Mouse (Mus musculus) hindbrain, embryonic 13.5 days (tissue): Measurements from ENCODE around the gene Kif27. TPM values are rescaled to one million over a fixed set of nuclear protein-coding genes. Genes with fewer than 3 reads are reported as not detected.

Experiments
- ATAC-seq: fragments of 200-750 bp; cut with Nextera tagmentation; 2 replicates; pipeline ENCODE4 v1.8.0; 2017; ENCODE audit warnings: moderate TSS enrichment; ENCODE audit not compliant: low FRiP score
- H3K27ac ChIP-seq: fragments of 300-500 bp; sonication (generic); 2 replicates; pipeline ENCODE4 v1.5.1; 2015; ENCODE audit warnings: inconsistent platforms, mild to moderate bottlenecking, moderate library complexity
- H3K27me3 ChIP-seq: fragments of 300-500 bp; sonication (generic); 2 replicates; pipeline ENCODE4 v1.6.1; 2015; ENCODE audit warnings: mild to moderate bottlenecking, inconsistent platforms
- H3K36me3 ChIP-seq: fragments of 300-500 bp; sonication (generic); 2 replicates; pipeline ENCODE4 v1.6.1; 2015; ENCODE audit warnings: mild to moderate bottlenecking, inconsistent platforms
- H3K4me1 ChIP-seq: fragments of 300-500 bp; sonication (generic); replicated peaks from 2 replicates; pipeline ENCODE4 v1.6.1; 2015; ENCODE audit warnings: inconsistent platforms
- H3K4me2 ChIP-seq: fragments of 300-500 bp; sonication (generic); 2 replicates; pipeline ENCODE4 v1.6.1; 2015; ENCODE audit warnings: inconsistent platforms, mild to moderate bottlenecking, moderate library complexity
- H3K4me3 ChIP-seq: fragments of 300-500 bp; sonication (generic); 2 replicates; pipeline ENCODE4 v1.5.1; 2015; ENCODE audit warnings: mild to moderate bottlenecking, inconsistent platforms
- H3K9ac ChIP-seq: fragments of 300-500 bp; sonication (generic); 2 replicates; pipeline ENCODE4 v1.6.1; 2015; ENCODE audit warnings: mild to moderate bottlenecking, inconsistent platforms
- H3K9me3 ChIP-seq: fragments of 300-500 bp; sonication (generic); 2 replicates; pipeline ENCODE4 v1.6.1; 2016; ENCODE audit warnings: inconsistent platforms
- WGBS: fragments of 180-500 bp; shearing (Covaris S2); methylation state at CpG from one replicate; pipeline ENCODE4 v1.1.7; 2015; 5-methylcytosine and 5-hydroxymethylcytosine counted together
- microRNA counts: library from miRNA; unstranded; fragments of <30 nt; microRNA quantifications from one replicate; lab custom pipeline; 2016
- microRNA-seq: library from miRNA; unstranded; fragments of <30 nt; microRNA quantifications from one replicate; pipeline ENCODE4, GENCODE M21; 2016
- polyA plus RNA-seq: library from polyadenylated mRNA; unstranded; fragments of >200 nt; fragmentation: Nextera tagmentation; extraction: Ambion mirVana; gene quantifications from 2 replicates; pipeline ENCODE4 v1.2.1, GENCODE M21; 2015

Kif27 gene
- polyA plus RNA-seq, 1 experiment from 2014 or later, result 2.5 TPM

DNA sequence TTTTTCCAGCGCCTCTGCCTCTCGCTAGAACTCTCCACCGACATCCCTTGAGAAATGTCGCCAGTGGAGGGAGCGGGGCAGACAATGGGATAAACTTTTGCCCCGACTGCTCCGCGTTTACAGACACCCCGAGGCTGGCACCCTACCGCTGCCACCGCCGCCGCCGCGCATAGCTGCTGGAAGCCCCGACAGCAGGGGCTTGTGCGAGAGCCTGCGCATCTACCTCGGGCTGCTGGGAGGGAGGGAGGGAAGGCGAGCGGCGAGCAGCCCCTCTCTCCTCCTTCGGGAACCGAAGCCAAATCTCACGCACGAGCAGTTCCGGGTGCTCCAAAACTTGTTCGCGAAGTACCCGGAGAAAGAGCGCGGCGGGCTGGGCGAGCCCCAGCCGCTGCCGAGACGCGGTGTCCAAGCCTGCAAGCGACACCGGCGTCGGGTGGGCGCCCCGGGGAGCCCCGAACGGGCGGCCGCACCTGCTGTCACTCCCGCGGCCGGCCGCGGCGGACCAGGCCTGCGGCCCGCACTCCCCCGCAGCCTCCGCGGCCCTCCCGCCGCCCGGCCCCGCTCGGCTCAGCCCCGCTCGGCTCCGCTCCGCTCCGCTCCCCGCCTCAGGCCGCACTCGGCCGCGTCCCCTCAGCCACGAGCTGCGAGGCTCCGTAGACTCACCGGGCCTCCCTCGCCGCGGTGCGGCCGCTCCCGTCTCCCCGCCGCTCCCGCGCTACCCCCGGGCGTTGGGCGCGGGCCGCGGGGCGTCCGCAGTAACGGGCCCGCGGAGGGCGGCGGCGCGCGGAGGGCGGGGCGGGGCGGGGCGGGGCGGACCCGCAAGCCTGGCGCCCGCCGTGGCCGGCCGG, 85.3 kb downstream of the Kif27 start:
- H3K27ac ChIP-seq, result peak overlapping the region; percentile 83
- H3K4me1 ChIP-seq, result peaks cover 20% of the 10 kb centered on the region
- no peaks in the 10 kb centered on the region for H3K9me3 ChIP-seq
- WGBS, result under 1% methylated on average over 88 of the region's 115 CpGs
- peak overlapping the region; percentile 79 for H3K4me2 ChIP-seq
- H3K27me3 ChIP-seq, result peaks cover 10% of the 10 kb centered on the region; the same call in 1 of the 2 replicates
- ATAC-seq, result peak; percentile 86
- H3K9ac ChIP-seq, result peak overlapping the region; percentile 89
- peak overlapping the region; percentile 87 for H3K4me3 ChIP-seq
- no peaks in the 10 kb centered on the region for H3K36me3 ChIP-seq

DNA sequence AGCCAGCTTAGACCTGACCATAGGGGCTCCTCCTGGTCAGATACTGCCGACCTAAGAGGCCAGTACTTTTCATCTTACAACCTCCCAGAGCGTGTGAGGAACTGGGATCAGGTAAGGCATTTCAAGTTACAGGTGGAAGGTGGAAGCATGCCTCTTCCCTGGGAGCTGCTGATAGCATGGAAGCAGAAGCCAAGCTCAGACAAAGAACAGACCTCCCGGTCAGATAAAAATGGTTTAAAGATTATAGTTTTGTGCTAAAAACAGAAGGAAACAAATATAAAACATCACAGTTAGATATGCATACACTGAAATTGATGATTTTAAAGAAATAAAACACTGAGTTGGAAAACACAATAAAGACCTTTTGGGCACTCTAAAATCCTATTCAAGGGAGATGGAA, 92.1 kb downstream of the Kif27 start:
- ATAC-seq, result no peak
- Histone ChIP-seq H3K4me2 (no peak overlapping the region), H3K9ac (no peak overlapping the region), H3K4me3 (no peak overlapping the region), H3K27ac (no peak overlapping the region), H3K9me3 (no peaks in the 10 kb centered on the region), H3K27me3 (no peaks in the 10 kb centered on the region), H3K4me1 (no peaks in the 10 kb centered on the region), H3K36me3 (peaks cover 17% of the 10 kb centered on the region)
- WGBS, result 88% methylated on average over 3 of the region's 3 CpGs

DNA sequence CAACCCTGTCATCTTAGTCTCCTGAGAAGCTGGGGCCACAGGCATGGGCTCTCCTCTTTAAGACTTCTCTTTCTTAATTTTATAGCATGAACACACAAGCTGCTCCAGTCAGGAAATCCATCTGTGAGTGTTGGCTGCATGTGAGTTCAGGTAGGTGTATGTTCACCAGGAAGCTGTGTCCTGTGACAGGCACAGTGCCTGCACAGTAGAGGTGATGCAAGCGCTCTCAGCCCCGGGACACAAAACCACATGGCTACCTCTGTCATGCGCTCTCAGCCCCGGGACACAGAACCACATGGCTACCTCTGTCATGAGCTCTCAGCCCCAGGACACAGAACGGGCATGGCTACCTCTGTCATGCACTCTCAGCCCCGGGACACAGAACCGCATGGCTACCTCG, 95.4 kb downstream of the Kif27 start:
- 88% methylated on average over 8 of the region's 8 CpGs for WGBS
- no peak overlapping the region for H3K27ac ChIP-seq
- no peak overlapping the region for H3K4me3 ChIP-seq

DNA sequence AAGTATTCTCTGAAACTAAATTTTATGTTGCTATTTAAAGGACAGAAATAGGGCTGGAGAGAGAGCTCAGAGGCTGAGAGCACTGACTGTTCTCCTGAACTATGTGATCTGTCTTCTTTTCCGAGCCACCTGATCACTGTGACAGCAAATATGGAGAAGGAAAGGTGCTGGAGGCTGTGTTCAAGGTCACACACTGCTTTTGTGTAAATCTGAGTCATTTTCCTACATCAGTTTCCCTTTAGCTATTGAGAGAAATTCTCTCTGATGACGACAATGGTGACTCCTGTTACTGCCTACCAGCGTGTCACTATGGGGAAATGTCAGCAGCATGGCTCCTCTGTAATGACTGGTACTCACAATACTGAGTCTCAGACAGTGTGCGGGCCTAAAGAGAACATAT, 97.2 kb downstream of the Kif27 start:
- Histone ChIP-seq H3K27ac (no peak overlapping the region), H3K4me3 (no peak overlapping the region), H3K9ac (no peak overlapping the region), H3K36me3 (peaks cover 31% of the 10 kb centered on the region), H3K4me1 (no peaks in the 10 kb centered on the region), H3K4me2 (no peak overlapping the region), H3K27me3 (no peaks in the 10 kb centered on the region), H3K9me3 (no peaks in the 10 kb centered on the region)
- no peak for ATAC-seq
- 86% methylated on average over 4 of the region's 4 CpGs for WGBS

More for the DNA sequence above, 95.4 kb downstream of the Kif27 start:
- H3K4me1 ChIP-seq, result no peaks in the 10 kb centered on the region
- no peak overlapping the region for H3K9ac ChIP-seq
- H3K27me3 ChIP-seq, result no peaks in the 10 kb centered on the region
- ATAC-seq, result no peak
- H3K4me2 ChIP-seq, result no peak overlapping the region
- peaks cover 28% of the 10 kb centered on the region for H3K36me3 ChIP-seq
- H3K9me3 ChIP-seq, result no peaks in the 10 kb centered on the region

DNA sequence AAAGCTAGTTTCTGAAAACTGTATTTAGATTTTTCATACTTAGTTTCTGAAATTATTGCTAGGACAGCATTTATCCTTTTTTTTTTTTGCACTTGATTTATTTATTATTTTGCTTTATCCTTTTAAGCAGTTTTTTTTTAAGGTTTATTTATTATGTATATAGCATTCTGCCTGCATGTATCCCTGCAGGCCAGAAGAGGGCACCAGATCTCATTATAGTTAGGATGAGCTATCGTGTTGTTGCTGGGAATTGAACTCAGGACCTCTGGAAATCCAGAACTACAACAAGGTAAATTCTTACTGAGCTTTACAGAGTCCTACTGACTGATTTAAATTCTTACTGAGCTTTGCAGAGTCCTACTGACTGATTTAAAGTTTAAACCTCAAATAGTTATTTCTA, 105.7 kb downstream of the Kif27 start:
- no peak for ATAC-seq
- WGBS, result 95% methylated on average over 1 of the region's 1 CpGs
- H3K4me1 ChIP-seq, result no peaks in the 10 kb centered on the region

DNA sequence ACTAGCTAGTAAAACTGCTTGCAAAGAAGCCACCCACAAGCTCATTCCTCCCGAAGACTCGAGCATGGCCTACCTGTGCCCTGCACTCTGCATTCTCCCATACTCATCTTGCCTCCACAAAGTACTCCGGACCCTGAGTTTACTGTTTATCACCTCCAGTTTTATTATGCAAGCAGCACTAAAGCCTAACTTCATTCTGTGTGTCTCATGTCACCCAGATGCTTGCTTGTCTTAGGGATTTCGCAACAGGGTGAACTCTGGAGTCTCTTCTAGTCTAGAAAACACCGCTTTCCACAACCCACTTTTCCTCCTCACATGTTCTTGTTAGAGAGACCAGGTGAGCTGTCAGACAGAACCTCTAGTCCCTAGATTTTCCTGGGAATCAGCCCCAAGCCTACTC, 110.0 kb downstream of the Kif27 start:
- no peak overlapping the region for H3K4me2 ChIP-seq
- H3K36me3 ChIP-seq, result peaks cover 33% of the 10 kb centered on the region
- 92% methylated on average over 5 of the region's 5 CpGs for WGBS
- no peak for ATAC-seq
- no peak overlapping the region for H3K27ac ChIP-seq
- no peak overlapping the region for H3K4me3 ChIP-seq
- H3K27me3 ChIP-seq, result no peaks in the 10 kb centered on the region
- no peaks in the 10 kb centered on the region for H3K4me1 ChIP-seq
- no peaks in the 10 kb centered on the region for H3K9me3 ChIP-seq
- H3K9ac ChIP-seq, result no peak overlapping the region

More for the DNA sequence above, 105.7 kb downstream of the Kif27 start:
- H3K9me3 ChIP-seq, result no peaks in the 10 kb centered on the region
- no peak overlapping the region for H3K27ac ChIP-seq
- H3K27me3 ChIP-seq, result no peaks in the 10 kb centered on the region
- H3K4me3 ChIP-seq, result no peak overlapping the region
- no peak overlapping the region for H3K9ac ChIP-seq
- peaks cover 46% of the 10 kb centered on the region for H3K36me3 ChIP-seq
- H3K4me2 ChIP-seq, result no peak overlapping the region

MicroRNA genes within 50 kb of the gene (microRNA counts, 519-probe panel; counts per million panel counts)
- 4,239 counts per million, percentile 69 among the panel's probes with 10 or more counts for microRNA mmu-miR-7a (lab: Ali Mortazavi, UCI)

Small RNA genes lying within 50 kb of the gene (microRNA-seq; reads per million reads assigned to microRNA genes)
- gene Mir6369, result not detected
- 470 reads per million, percentile 69 among the genes with 10 or more reads in this experiment for gene Mir7-1

Other genes with a start within 250 kb of the Kif27 start
- 11.5 and 11.7 TPM in 2 replicates for gene Klhl3, start 245.5 kb downstream of the Kif27 start, polyA plus RNA-seq
- 67.5 and 68.8 TPM in 2 replicates for gene Hnrnpa0, start 230.6 kb downstream of the Kif27 start, polyA plus RNA-seq
- 71.4 and 73.5 TPM in 2 replicates for gene Idnk, start 201.5 kb downstream of the Kif27 start, polyA plus RNA-seq
- 125 and 126 TPM in 2 replicates for gene Ubqln1, start 143.5 kb downstream of the Kif27 start, polyA plus RNA-seq
- 28.4 and 31.0 TPM in 2 replicates for gene Gkap1, start 83.4 kb downstream of the Kif27 start, polyA plus RNA-seq
- gene 2210016F16Rik, start 26.1 kb upstream of the Kif27 start, polyA plus RNA-seq, result 26.2 and 27.6 TPM in 2 replicates
- gene Rmi1, start 43.1 kb upstream of the Kif27 start, polyA plus RNA-seq, result 24.4 and 24.7 TPM in 2 replicates
- gene Hnrnpk, start 44.2 kb upstream of the Kif27 start, polyA plus RNA-seq, result 1,649 and 1,694 TPM in 2 replicates